Mouse (Mus musculus): ENCODE data around the gene Zdhhc14. TPM values are rescaled to one million over a fixed set of nuclear protein-coding genes. Genes with fewer than 3 reads are reported as not detected.

Zdhhc14 gene
- polyA plus RNA-seq, 1 experiment from 2014 or later = 2.2 TPM

GRCm38 (mm10) chr17:5801761-5802655 is 309.7 kb downstream of the Zdhhc14 start:
- WGBS = 78% methylated on average over 17 of the region's 17 CpGs
- Histone ChIP-seq H3K4me2 (no peak overlapping the region), H3K9me3 (no peaks in the 10 kb centered on the region)

GRCm38 (mm10) chr17:5802656-5802955 is 310.2 kb downstream of the Zdhhc14 start:
- no peaks in the 10 kb centered on the region for H3K27me3 ChIP-seq
- 92% methylated on average over 5 of the region's 5 CpGs for WGBS
- peaks cover 16% of the 10 kb centered on the region; the same call in 1 of the 2 replicates for H3K4me1 ChIP-seq (replicated peaks)
- no peaks in the 10 kb centered on the region for H3K9me3 ChIP-seq
- no peak overlapping the region for H3K9ac ChIP-seq (replicated peaks)
- H3K27ac ChIP-seq = no peak overlapping the region
- H3K4me2 ChIP-seq = no peak overlapping the region
- no peak for ATAC-seq (ENCODE audit: insufficient number of reproducible peaks, insufficient read depth, low FRiP score, low TSS enrichment, low read depth)
- H3K4me3 ChIP-seq (replicated peaks) = no peak overlapping the region
- no peaks in the 10 kb centered on the region for H3K36me3 ChIP-seq

More at GRCm38 (mm10) chr17:5801761-5802655, 309.7 kb downstream of the Zdhhc14 start:
- Histone ChIP-seq H3K36me3 (no peaks in the 10 kb centered on the region), H3K4me3 (replicated peaks) (no peak overlapping the region), H3K9ac (replicated peaks) (no peak overlapping the region), H3K27me3 (no peaks in the 10 kb centered on the region), H3K4me1 (replicated peaks) (peaks cover 16% of the 10 kb centered on the region; the same call in 1 of the 2 replicates), H3K27ac (no peak overlapping the region)
- no peak for ATAC-seq (ENCODE audit: insufficient number of reproducible peaks, insufficient read depth, low FRiP score, low TSS enrichment, low read depth)

Other genes with a start within 250 kb of the Zdhhc14 start
- not detected in 2 replicates for gene Ldhal6b, start 73.8 kb upstream of the Zdhhc14 start, polyA plus RNA-seq (2016; fragmentation: Nextera tagmentation; extraction: Ambion mirVana)
- 127 and 153 TPM in 2 replicates for gene Tmem242, start 52.3 kb upstream of the Zdhhc14 start, polyA plus RNA-seq (2016; fragmentation: Nextera tagmentation; extraction: Ambion mirVana)

Data from limb, embryonic 12.5 days (tissue).